Mouse (Mus musculus): ENCODE results near the gene Mrpl51.

The Mrpl51 gene

GRCm38 (mm10) chr6:125193390-125193789, 1.8 kb downstream of the Mrpl51 start:
- DNase-seq (ENCODE audit: low spot score): no peak

GRCm38 (mm10) chr6:125195541-125196075, 4.0 kb downstream of the Mrpl51 start:
- no peak for DNase-seq (ENCODE audit: low spot score)

DNA sequence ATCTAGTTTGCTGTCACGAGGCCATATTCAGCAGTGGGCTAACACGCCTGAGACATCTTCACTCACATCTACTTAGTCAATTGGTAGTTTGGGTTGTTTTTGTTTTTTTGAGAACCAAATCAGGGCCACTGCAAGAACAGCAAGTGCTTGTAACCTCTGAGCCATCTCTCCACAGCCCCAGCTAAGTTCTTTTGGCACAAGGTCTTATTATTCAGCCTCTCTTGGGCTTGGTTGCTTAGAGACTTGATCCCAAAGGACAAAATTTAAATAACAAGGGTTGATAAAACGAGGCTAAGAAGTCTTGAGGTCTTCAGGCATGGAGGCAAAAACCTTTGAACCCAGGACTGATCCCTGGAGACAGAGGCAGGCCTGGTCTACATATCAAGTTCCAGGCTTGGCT, 4.7 kb downstream of the Mrpl51 start:
- DNase-seq (ENCODE audit: low spot score): no peak

DNA sequence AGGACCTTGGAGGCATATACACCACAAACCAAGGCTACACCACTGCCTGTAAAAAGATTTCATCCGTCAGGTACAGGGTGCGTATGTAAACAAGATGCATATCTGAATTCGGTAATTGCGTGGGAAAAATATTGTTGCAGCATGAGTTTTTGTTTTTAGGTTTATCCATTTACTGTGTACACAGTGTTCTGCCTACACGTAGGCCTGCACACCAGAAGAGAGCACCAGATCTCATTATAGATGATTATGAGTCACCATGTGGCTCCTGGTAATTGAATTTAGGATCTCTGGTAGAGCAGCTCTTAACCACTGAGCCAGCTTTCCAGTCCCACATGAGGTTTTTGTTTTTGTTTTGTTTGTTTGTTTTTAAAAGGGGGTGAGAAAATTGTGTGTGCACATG, 5.6 kb downstream of the Mrpl51 start:
- DNase-seq (ENCODE audit: low spot score): no peak

DNA sequence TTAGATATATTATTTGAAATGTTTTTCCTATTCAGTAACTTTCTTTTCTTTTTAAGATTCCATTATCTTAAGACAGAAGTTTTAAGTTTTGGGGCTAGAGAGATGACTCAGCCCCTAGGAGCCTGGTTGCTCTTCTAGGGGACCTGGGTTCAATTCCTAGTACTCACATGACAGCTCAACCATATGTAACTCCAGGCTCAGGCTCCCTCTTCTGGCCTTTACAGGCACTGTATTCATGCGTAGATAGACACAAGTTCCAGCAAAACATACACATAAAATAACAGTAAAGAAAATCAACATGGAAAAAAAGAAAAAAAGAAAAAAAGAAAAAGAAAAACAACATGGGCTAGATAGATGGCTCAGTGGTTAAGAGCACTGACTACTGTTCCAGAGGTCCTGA, 18.8 kb downstream of the Mrpl51 start:
- DNase-seq (ENCODE audit: low spot score): no peak

DNA sequence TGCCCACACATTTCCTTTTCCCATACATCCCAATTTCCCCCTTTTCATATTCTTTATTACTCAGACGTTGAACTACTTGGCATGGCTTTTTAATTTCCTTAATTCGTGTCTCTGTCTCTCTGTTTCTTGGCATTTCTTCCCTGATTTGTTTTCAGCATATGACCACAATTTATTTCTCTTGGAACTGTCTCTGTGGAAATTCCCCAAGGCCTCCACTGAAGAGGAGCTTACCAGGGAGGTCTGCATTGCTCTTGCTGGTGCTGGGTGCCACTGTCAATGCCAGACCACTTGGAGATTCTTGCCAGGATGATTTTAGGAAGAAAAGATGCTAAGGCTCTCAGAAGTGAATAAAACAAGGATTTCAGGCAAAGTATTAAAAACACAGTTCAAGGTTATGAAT, 21.0 kb downstream of the Mrpl51 start:
- DNase-seq (ENCODE audit: low spot score): no peak

- DNase-seq (ENCODE audit: low spot score): no peak
These were observed 21.5 kb downstream of the Mrpl51 start for GRCm38 (mm10) chr6:125213129-125213528.

GRCm38 (mm10) chr6:125213715-125214114, 22.1 kb downstream of the Mrpl51 start:
- no peak for DNase-seq (ENCODE audit: low spot score)

DNA sequence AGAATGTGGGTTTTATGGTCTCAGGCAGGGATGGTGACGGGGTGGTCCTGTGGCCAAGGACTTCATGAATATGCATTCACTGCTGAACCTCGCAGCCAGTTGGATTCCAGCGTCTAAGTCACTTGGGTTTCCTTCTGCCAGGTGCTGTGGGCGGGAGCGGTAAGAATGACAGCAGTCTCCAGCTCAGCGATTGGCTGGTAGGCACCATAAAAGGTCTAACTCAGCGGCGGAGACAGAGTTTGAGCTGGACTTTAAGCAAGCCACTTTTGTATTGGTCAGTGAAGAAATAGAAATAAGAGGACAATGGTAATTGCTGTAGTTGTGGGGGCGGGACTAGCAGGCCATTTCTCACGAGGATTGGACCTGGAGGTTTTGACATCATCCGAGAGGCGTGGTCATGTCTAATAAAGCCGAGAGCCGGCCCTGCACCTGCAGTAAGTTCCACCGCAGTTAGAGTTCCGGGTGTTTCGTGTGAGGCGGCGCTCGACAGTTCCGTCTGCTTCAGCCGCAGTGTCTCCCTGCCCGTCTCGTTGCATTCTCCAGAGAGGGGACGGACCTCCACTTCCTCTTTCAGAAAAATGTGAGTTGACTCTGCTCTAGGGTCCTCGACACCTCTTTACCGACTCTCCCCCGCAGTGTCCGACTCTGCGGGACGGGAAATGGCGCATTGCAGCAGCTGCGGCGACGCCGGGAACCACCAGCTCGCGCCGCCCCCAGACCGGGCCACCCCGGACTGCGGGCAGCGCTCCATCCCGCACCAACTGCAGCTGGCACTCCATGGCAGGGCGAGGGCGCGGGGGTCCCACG, 23.8 kb downstream of the Mrpl51 start, which contains the start of gene Vamp1:
Gene Vamp1 (plus strand): TSS at position 404 of the 807 bp plus-strand sequence.
- peak; percentile 96 for DNase-seq (ENCODE audit: low spot score)

DNA sequence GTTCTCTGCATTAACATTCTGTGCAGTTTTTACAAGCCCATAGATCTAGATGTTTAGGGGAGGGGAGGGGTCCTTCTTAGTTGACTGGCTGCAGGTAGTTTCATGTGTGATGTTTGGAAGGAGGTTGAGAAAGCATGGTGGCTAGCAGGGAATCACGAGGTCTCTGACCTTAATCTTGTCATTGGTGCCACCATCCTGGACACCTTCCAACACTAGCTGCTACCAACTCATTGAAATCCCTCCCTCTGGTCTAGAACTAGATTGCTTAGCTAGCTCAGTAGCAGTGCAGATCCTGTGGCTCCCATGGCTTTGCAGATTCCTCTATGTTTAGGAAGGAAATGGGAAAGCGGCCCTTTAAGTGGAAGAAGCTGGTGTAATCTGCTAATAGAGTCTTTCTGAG, 25.3 kb downstream of the Mrpl51 start:
- no peak for DNase-seq (ENCODE audit: low spot score)

DNA sequence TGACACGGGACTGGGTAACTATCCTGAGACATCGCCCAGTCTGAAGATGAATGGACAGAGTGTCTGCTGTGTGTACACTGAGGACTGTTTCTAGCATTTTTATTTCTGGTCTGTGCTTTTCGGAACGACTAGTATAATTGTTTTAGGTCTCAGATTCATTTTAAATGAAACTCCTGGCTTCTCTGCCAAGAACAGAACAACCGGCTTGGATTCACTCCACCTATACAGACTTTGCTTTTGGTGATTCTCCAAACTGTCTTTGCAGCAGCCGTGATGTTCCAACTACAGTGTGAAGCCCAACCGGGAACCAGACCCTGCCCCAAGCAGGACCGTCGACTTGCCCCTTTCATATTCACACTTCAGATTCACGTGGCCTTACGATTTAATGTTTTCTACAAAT, 26.3 kb downstream of the Mrpl51 start:
- no peak for DNase-seq (ENCODE audit: low spot score)

DNA sequence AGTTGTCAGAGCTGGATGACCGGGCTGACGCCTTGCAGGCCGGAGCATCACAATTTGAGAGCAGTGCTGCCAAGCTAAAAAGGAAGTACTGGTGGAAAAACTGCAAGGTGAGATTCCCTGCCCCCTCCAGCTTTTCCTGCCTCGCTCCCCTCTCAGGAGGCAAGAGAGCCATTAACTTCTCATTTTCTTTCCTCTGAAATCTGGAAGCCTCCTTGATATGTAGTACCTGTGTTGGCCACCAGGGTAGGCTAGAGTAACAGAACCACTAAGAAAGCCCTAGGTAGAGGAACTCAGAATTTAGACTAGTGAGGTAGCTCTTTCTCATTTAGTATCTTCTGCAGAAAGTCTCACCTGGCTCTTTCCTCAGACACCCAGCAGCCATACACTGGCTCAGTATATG, 27.4 kb downstream of the Mrpl51 start:
- DNase-seq (ENCODE audit: low spot score): peak; percentile 29

DNA sequence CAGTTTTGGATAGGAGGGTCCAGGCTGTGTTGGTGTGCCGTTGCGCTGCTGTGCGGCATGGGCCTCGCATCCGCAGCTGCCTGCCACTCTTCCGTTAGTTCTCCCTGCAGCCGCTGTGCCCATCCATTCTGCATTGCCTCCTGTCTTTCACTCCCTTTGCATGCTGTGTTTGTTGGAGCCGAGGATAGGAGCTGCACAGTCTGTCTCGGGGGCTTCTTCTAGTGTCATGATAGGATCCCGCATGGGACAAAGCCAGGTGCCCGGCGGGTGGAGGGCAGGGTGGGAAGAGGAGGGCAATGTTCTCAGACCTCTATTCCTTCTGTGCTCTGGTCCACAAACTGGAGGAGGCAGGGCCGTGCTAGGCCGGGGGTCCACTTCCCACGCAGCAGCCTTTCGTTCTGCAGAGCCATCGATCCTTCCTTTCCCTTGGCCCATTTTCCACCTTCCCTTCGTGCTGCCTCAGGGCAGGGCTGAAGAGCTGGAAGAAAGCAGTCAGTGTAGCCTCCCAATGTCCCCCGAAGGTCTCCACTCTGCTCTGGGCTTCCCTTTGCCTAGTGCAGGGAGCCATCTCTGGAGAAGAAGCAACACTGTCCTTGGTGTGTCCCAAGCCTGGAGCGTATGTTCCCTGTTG, 29.6 kb downstream of the Mrpl51 start:
- no peak for DNase-seq (ENCODE audit: low spot score)

GRCm38 (mm10) chr6:125222146-125222545, 30.5 kb downstream of the Mrpl51 start:
- no peak for DNase-seq (ENCODE audit: low spot score)

- no peak for DNase-seq (ENCODE audit: low spot score)
These were observed 31.0 kb downstream of the Mrpl51 start for GRCm38 (mm10) chr6:125222577-125222976.

- DNase-seq (ENCODE audit: low spot score): no peak
These were observed 34.0 kb downstream of the Mrpl51 start for GRCm38 (mm10) chr6:125225518-125226115.

DNA sequence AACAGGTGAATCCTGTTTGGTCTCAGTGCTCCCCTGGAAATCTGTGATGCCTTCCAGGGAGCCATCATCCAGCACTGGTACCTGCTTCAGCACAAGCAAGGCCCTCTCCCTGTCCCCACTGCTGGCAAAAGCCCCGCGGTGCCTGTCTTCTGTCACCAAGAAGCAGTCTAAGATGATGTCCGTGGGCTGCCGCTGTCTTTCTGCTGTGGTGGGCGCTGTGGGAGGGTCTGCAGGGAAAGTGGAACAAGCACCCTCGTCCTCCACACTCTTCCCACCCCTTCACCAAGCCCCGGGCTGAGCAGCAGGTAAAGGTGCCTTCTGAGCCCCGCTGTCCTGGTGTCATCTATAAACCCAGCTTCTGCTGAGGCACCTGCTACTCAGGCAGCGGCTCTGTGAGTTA, 39.0 kb downstream of the Mrpl51 start:
- DNase-seq (ENCODE audit: low spot score): no peak

DNA sequence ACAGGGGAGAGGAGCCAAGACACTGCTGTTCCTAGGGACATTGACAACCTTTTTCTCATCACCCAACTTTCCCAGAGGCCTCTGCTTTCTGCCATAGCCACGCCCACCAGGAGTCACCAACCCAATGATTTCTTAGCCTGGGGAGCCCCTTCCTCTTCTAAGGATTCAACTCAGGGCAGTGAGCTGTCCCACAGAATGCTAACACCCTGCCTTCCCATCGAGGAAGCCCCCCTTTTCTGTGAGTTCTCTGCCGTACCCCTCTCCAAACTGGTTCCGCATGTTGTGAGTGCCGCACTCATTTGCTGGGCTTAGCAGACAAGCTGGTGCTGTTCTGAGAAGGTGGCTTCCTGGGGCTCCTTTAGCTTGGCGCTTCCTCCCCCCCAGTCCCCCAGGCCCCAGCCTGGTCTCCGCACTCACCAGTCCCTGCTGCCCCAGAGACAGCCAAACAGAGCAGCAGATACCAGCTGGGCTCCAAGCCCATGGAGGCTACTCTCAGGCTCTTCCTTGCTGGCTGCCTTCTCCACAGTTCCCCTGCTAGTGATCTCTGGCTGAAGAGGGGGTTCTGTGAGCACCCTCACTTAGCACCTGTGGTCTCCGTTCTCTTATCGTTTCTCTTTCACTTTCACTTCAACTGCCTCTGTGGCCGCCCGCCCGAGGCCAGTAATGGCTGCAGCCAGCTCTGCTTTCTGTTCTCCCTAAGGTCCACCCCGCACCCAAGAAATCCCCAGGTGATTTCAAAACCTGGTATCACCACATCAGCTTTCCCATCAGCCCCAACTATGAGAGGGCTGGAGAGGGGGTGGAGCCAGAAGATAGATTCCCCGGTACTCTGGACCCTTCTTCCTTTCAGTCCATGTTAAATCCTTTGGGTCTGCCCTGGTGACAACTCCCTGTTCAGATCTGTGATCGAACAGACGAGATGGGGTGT, 39.8 kb downstream of the Mrpl51 start, which contains the start of gene Tapbpl:
Gene Tapbpl (minus strand): TSS at position 744 of the 928 bp plus-strand sequence.
- DNase-seq (ENCODE audit: low spot score): peak; percentile 34

DNA sequence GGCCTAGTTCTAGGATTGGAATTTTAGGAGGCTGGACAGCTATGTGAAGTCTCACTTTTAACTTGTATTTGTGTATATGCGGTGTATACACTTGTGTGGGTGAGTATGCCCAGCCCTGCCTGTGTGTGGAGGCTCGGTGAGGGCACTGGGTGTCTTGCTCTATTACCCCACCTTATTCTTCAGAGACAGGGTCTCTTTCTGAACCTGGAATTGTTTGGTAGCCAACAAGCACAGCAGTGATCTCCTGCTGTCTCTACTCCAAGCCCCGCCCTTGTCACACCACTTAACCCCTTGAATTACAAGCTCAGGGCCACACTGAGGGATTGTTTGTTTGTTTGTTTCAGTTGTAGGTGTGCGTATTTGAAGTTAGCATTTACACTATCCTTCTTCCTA, 40.4 kb downstream of the Mrpl51 start:
- DNase-seq (ENCODE audit: low spot score): no peak

GRCm38 (mm10) chr6:125232516-125232915, 40.9 kb downstream of the Mrpl51 start:
- DNase-seq (ENCODE audit: low spot score): no peak

GRCm38 (mm10) chr6:125233816-125234519, 42.4 kb downstream of the Mrpl51 start:
- no peak for DNase-seq (ENCODE audit: low spot score)
